Mouse (Mus musculus) midbrain, embryonic 13.5 days (tissue): ENCODE results near the gene Adgb. TPM values are rescaled to one million over a fixed set of nuclear protein-coding genes. Genes with fewer than 3 reads are reported as not detected.
"Not testable (repeated sequence)": the region's sequence is repeated elsewhere in the genome, so short reads cannot be mapped to it uniquely, and the experiment has no call there.

Experiments
- ATAC-seq: fragments of 200-750 bp; cut with Nextera tagmentation; 2 replicates; pipeline ENCODE4 v1.8.0; 2017; ENCODE audit warnings: mild to moderate bottlenecking, moderate TSS enrichment, moderate library complexity
- H3K27ac ChIP-seq: fragments of 300-500 bp; sonication (generic); 2 replicates; pipeline ENCODE4 v1.5.1; 2015; ENCODE audit warnings: inconsistent platforms, mild to moderate bottlenecking, moderate library complexity
- H3K27me3 ChIP-seq: fragments of 300-500 bp; sonication (generic); 2 replicates; pipeline ENCODE4 v1.6.1; 2015; ENCODE audit warnings: mild to moderate bottlenecking, inconsistent platforms
- H3K36me3 ChIP-seq: fragments of 300-500 bp; sonication (generic); 2 replicates; pipeline ENCODE4 v1.6.1; 2015; ENCODE audit warnings: mild to moderate bottlenecking, inconsistent platforms
- H3K4me1 ChIP-seq: fragments of 300-500 bp; sonication (generic); replicated peaks from 2 replicates; pipeline ENCODE4 v1.6.1; 2015; ENCODE audit warnings: inconsistent platforms
- H3K4me2 ChIP-seq: fragments of 300-500 bp; sonication (generic); replicated peaks from 2 replicates; pipeline ENCODE4 v1.6.1; 2015; ENCODE audit warnings: moderate library complexity, mild to moderate bottlenecking, inconsistent platforms
- H3K4me3 ChIP-seq: fragments of 300-500 bp; sonication (generic); replicated peaks from 2 replicates; pipeline ENCODE4 v1.5.1; 2015; ENCODE audit warnings: mild to moderate bottlenecking, inconsistent platforms
- H3K9ac ChIP-seq: fragments of 300-500 bp; sonication (generic); replicated peaks from 2 replicates; pipeline ENCODE4 v1.6.1; 2015; ENCODE audit warnings: mild to moderate bottlenecking, inconsistent platforms
- H3K9me3 ChIP-seq: fragments of 300-500 bp; sonication (generic); 2 replicates; pipeline ENCODE4 v1.6.1; 2016; ENCODE audit warnings: mild to moderate bottlenecking, inconsistent platforms
- WGBS: fragments of 180-500 bp; shearing (Covaris S2); methylation state at CpG from one replicate; pipeline ENCODE4 v1.1.7; 2015; 5-methylcytosine and 5-hydroxymethylcytosine counted together
- polyA plus RNA-seq: library from polyadenylated mRNA; unstranded; fragments of >200 nt; fragmentation: Nextera tagmentation; extraction: Ambion mirVana; gene quantifications from 2 replicates; pipeline ENCODE4 v1.2.1, GENCODE M21; 2015

The Adgb gene
- 0.09 and 0.17 TPM in 2 replicates for polyA plus RNA-seq

DNA sequence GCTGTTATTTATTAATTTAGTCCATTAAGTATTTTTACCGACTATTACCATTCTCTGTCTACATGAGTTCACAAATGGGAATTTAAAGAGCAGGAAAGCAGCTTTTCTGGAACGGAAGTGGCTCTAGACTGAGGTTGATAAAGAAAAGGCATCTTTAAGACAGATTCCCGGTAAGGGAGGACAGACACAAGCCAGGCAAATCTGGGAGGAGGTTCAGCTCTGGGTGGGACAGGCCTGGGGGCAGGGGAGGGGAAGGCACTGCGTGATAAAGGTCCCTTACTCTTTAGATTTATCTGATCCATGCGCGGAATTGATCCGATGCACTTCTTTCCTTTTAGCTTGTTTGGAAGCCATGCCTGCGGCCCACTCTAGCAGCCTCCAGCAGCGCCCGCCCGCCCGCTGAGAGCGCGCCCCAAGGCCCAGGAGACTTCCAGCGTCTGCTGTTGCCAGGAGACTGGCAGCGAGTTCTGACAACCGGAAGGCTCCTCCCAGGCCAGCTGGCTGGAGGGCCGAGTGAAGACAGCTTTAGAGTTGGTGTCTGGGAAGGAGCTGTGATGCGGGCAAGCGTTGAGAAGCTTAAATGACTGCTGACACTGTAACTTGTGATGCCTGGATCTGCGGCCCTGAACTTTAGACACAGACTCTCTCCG lies at the start of gene Adgb:
Gene Adgb, minus strand, starts transcription at position 366 of the 650 bp plus-strand sequence.
- no peak within 1 kb of the TSS for H3K27ac ChIP-seq
- WGBS: 7% methylated on average over 22 of the region's 22 CpGs
- no peaks in the 10 kb centered on the region for H3K36me3 ChIP-seq
- no peaks in the 10 kb centered on the region for H3K9me3 ChIP-seq
- peak; percentile 96 for ATAC-seq
- peak within 1 kb of the TSS; percentile 31 for H3K4me3 ChIP-seq
- H3K27me3 ChIP-seq: no peaks in the 10 kb centered on the region
- peaks cover 13% of the 10 kb centered on the region for H3K4me1 ChIP-seq
- peak within 1 kb of the TSS; percentile 63 for H3K9ac ChIP-seq
- H3K4me2 ChIP-seq: peak within 1 kb of the TSS; percentile 59

DNA sequence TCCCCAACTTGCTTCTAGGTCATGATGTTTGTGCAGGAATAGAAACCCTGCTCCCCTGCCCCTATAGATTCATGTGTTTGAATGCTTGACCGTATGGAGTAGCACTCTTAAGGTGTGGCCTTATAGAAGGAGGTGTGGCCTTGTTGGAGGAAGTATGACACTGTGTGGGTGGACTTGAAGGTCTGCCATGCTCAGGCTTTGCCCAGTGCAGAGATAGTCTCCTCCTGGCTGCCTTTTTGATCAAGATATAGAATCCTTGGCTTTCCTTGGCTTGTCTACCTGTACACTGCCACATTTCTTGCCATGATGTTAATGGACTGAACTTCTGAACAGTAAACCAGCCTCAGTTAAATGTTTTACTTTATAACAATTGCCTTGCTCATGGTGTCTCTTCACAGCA lies 8.0 kb upstream of the Adgb start:
- no peak overlapping the region for H3K9ac ChIP-seq
- no peak for ATAC-seq
- no peaks in the 10 kb centered on the region for H3K36me3 ChIP-seq
- H3K4me2 ChIP-seq: no peak overlapping the region
- no peak overlapping the region for H3K4me3 ChIP-seq
- H3K9me3 ChIP-seq: no peaks in the 10 kb centered on the region
- no peaks in the 10 kb centered on the region for H3K27me3 ChIP-seq
- H3K4me1 ChIP-seq: no peaks in the 10 kb centered on the region
- whole genome bisulfite sequencing: 94% methylated on average over 1 of the region's 1 CpGs
- no peak overlapping the region for H3K27ac ChIP-seq

DNA sequence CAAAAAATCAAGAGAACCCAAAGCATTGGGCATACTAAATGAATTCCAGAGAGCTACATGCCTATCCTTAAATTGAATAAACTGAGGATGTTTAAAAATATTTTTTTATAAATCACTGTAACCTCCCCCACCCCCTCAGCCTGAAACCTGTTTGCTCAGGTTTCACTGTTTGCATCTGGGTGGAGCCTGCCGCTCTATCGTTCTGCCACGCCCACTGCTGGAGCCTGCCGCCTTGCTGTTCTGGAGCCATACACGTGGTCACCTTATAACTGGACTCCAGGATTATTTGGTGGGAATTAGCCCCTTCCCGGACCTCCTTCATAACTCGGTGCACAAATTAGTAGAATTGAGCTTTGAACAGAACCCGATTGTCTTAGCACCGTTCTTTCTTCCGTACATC lies 5.3 kb upstream of the Adgb start:
- H3K9ac ChIP-seq, H3K36me3 ChIP-seq, H3K27me3 ChIP-seq, H3K9me3 ChIP-seq, H3K4me2 ChIP-seq, H3K4me3 ChIP-seq, H3K4me1 ChIP-seq, H3K27ac ChIP-seq, ATAC-seq: not testable (repeated sequence)
- 69% methylated on average over 10 of the region's 10 CpGs for WGBS

DNA sequence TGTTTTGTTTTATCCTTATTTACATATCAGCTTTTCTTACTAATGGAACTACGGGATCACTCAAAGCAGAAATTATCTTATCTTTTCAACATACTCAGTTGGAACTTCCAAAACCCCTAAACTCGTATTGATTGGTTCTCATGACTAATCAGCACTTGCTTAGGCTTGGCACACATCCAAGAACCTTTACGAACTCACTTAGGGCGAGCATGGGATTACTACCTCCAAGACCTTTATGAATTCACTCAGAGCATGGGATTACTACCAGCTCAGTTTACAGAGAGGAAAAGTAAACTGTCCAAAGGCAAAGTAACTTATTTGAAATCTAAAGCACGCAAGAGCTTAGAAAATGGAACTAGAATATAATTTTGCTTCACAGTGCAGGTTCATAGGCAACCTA lies 4.8 kb upstream of the Adgb start:
- no peak overlapping the region for H3K27ac ChIP-seq
- ATAC-seq: no peak
- no peaks in the 10 kb centered on the region for H3K36me3 ChIP-seq
- H3K9me3 ChIP-seq: no peaks in the 10 kb centered on the region
- H3K9ac ChIP-seq: no peak overlapping the region
- H3K4me2 ChIP-seq: no peak overlapping the region
- WGBS: 57% methylated on average over 5 of the region's 5 CpGs
- peaks cover 9% of the 10 kb centered on the region for H3K4me1 ChIP-seq
- no peak overlapping the region for H3K4me3 ChIP-seq
- no peaks in the 10 kb centered on the region for H3K27me3 ChIP-seq

DNA sequence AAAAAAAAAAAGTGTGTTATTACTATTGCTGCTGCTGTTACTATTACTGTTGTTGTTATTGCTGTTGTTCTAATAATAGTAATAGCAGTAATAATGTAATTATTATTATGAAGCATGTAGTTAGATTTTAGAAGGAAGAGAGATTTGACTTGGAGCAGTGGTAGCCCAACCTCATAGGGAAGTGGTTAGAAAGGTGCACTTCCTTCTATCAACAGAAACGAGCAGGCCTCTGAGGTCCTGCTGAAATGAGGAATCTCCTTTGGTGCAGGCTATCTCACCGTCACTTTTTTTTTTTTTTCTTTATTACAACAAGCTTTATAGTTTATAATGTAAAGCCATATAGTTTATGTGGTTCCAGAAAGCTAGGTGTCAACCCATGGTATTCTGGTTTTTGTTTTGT lies 4.4 kb upstream of the Adgb start:
- 86% methylated on average over 2 of the region's 2 CpGs for WGBS
- no peak overlapping the region for H3K27ac ChIP-seq
- no peak overlapping the region for H3K4me3 ChIP-seq
- H3K27me3 ChIP-seq: no peaks in the 10 kb centered on the region
- no peak overlapping the region for H3K9ac ChIP-seq
- peaks cover 13% of the 10 kb centered on the region for H3K4me1 ChIP-seq
- ATAC-seq: no peak
- no peaks in the 10 kb centered on the region for H3K36me3 ChIP-seq
- H3K9me3 ChIP-seq: no peaks in the 10 kb centered on the region
- no peak overlapping the region for H3K4me2 ChIP-seq

DNA sequence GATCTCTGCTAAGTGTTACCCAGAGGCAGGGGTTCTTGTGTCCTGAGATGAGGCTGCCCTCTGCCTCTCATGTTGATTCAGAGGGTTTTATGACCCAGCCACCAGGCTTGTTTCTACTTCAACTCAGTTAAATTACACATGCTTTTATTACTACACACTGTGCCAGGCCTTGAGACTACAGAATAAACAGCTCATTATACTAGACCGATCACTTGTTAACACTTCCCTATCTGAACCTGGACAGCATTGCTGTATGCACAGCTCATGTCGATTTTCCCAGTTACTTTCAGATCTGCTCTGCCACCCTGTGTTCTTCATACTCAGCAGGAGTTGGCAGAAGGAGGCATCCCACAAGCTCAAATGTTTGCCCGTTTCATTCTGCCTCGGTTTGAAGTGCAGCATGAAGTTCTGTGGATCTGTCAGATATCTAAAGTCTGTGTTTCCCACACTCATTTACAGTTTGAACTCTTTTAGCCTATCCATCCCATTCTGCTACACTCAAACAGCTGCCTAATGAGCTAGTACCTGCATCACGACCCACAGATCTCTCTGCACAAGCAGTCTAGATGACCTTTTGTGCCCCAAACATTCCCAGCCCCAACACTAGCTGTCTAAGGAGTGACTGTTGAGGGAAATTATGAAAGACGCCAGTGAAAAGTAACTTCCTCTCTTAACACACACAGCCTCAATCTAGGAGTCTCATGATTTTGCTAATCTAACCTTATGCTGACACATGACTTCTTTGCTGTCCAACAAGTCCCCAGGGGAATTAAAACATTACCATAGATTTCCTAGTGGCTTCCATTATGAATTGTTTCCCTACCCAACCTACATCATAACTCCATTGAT lies 3.2 kb downstream of the Adgb start:
- ATAC-seq: no peak
- WGBS: 76% methylated on average over 6 of the region's 6 CpGs
- no peaks in the 10 kb centered on the region for H3K9me3 ChIP-seq
- H3K4me3 ChIP-seq: no peak overlapping the region
- no peaks in the 10 kb centered on the region for H3K36me3 ChIP-seq
- no peaks in the 10 kb centered on the region for H3K27me3 ChIP-seq
- peaks cover 13% of the 10 kb centered on the region for H3K4me1 ChIP-seq
- no peak overlapping the region for H3K9ac ChIP-seq
- no peak overlapping the region for H3K4me2 ChIP-seq
- H3K27ac ChIP-seq: no peak overlapping the region

DNA sequence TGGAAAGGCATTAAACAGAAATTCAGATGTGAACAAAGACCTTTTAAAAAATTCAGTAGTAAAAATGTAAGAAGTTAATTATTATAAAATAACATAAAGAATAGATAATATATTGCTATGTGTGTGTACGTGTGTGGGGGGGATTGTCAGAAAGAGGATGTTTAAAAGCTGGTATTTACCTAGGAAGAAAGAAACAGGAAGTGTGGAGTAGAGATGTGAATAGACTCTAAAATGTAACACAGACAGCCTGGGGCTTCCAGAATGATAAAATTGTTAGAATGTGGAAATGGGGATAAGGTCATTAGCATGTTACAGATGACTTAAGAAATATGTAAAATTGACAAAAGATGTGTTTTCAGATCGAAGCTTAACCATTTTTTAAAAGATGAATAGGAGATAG lies 12.0 kb downstream of the Adgb start:
- H3K27ac ChIP-seq: no peak overlapping the region
- peaks cover 3% of the 10 kb centered on the region; the same call in 1 of the 2 replicates for H3K4me1 ChIP-seq
- no peak overlapping the region for H3K9ac ChIP-seq
- H3K4me2 ChIP-seq: no peak overlapping the region
- no peaks in the 10 kb centered on the region for H3K36me3 ChIP-seq
- 87% methylated on average over 2 of the region's 2 CpGs for WGBS
- ATAC-seq: no peak
- H3K27me3 ChIP-seq: no peaks in the 10 kb centered on the region
- no peak overlapping the region for H3K4me3 ChIP-seq
- H3K9me3 ChIP-seq: no peaks in the 10 kb centered on the region

DNA sequence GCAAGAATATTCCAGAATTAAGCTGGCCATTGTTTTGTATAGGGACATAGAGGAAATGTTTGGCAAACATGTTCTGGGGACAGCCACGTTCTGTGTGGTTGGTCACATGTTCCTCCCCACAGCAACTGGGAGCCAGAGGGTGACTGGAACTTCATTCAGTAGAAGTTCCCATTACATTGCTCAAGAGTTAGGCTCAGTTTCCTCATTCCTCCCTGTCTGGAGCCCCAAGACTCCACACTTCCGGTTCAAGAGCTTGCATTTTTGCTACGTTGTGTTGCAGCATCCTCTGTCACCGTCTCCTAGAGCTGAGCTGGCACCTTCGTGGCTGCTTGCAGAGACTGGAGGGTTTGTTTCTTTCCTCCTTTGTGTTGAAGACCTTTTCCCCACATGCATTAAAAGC lies 15.1 kb downstream of the Adgb start:
- peaks cover 3% of the 10 kb centered on the region; the same call in 1 of the 2 replicates for H3K4me1 ChIP-seq
- H3K9me3 ChIP-seq: no peaks in the 10 kb centered on the region
- H3K9ac ChIP-seq: no peak overlapping the region
- no peaks in the 10 kb centered on the region for H3K27me3 ChIP-seq
- 92% methylated on average over 5 of the region's 5 CpGs for WGBS
- H3K4me3 ChIP-seq: no peak overlapping the region
- H3K27ac ChIP-seq: no peak overlapping the region
- H3K4me2 ChIP-seq: no peak overlapping the region
- ATAC-seq: no peak
- no peaks in the 10 kb centered on the region for H3K36me3 ChIP-seq

DNA sequence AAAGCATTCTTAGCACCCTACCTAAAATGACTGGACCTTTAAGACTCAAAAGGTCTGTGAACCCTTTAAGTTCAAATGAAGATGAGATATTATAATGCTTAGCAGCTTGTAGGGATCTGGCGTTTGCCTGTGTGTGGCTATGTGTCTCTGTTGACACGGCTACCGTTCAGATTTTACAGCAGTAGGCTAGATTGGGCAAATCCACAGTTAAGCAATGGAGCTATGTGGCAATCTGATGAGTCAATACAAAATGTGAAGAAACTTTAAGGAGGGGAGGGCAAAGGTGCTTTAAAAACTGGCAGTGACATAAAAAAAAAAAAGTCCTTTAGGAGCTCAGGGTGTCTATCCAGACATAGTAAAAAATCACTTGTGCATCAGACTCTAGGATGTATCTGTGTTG lies 23.1 kb downstream of the Adgb start:
- Histone ChIP-seq H3K9ac (no peak overlapping the region), H3K4me3 (no peak overlapping the region), H3K4me1 (no peaks in the 10 kb centered on the region), H3K27ac (no peak overlapping the region), H3K9me3 (no peaks in the 10 kb centered on the region), H3K4me2 (no peak overlapping the region), H3K36me3 (no peaks in the 10 kb centered on the region), H3K27me3 (no peaks in the 10 kb centered on the region)
- no peak for ATAC-seq
- WGBS: 87% methylated on average over 3 of the region's 3 CpGs

DNA sequence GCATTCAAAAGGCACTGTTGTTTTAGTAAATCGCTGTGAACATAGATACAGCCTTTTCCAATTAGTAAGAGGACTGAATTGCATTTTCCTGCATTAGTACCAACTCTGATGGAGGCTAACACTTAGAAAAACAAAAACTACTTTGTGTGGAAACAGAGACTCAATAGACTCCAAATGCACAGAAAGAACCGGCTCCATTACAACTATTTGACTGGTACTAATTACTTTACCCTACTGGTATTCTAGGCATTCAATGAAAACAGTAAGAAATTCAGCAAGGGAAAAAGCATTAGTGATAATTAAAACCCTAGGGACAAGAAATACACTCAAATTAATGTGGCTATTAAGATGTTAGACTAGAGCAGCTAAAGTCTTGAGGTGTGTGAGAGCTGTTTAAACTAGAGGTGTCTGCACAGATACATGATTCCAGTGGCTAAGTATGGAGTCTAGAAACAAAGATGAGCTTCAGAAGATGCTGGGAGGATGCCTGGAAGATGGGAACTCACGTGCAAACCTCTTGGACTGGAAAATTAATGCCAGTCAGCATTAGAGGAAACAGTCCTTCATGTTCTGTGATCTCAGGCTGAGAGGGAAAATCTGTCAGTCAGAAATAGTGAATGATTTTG lies 27.2 kb downstream of the Adgb start:
- H3K9me3 ChIP-seq: no peaks in the 10 kb centered on the region
- no peak overlapping the region for H3K4me3 ChIP-seq
- H3K27me3 ChIP-seq: no peaks in the 10 kb centered on the region
- H3K4me1 ChIP-seq: no peaks in the 10 kb centered on the region
- H3K4me2 ChIP-seq: no peak overlapping the region
- no peak for ATAC-seq
- no peak overlapping the region for H3K27ac ChIP-seq
- no peak overlapping the region for H3K9ac ChIP-seq
- 68% methylated on average over 3 of the region's 3 CpGs for WGBS
- H3K36me3 ChIP-seq: no peaks in the 10 kb centered on the region

DNA sequence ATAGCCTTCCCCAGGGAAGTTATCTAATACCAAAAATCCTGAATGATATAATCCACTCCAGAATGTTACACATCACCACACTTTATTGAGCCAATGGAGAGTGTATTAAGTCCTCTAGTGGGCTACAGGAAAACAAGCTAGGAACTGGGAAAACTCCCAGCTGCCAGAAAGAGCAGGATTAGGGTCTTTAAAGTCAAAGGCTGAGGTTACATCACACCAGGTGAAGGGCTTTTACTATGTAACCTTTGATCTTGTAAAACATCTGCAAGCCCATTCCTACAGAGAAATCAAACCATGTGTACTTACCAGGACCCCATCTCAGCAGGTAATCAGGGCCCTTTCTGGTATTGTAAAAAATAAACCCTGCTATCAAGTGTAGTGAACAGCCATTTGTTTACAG lies 28.6 kb downstream of the Adgb start:
- Histone ChIP-seq H3K27ac (no peak overlapping the region), H3K36me3 (no peaks in the 10 kb centered on the region), H3K4me1 (no peaks in the 10 kb centered on the region), H3K4me3 (no peak overlapping the region), H3K9ac (no peak overlapping the region), H3K4me2 (no peak overlapping the region), H3K9me3 (no peaks in the 10 kb centered on the region), H3K27me3 (no peaks in the 10 kb centered on the region)
- ATAC-seq: no peak

DNA sequence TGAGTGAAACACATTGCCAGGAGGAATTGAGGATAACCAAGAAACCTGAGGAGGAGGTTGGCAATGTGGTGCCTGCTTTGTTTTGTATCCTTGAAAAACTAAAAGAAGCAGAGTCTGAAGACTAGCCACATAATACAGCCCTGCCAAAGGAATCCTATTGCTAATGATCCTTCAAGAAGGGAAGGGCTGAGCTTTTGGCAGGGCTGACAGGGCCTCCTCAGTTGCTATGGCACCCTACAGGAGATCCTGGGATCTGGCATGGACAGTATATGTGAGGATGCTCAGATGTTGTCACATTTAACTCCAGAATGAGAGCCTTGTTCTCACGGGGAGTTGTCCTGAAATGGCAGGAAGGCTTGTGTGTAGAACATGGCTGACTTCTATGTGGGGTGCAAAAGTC lies 37.1 kb downstream of the Adgb start:
- H3K9ac ChIP-seq: no peak overlapping the region
- ATAC-seq: no peak
- H3K4me2 ChIP-seq: no peak overlapping the region
- H3K27me3 ChIP-seq: no peaks in the 10 kb centered on the region
- H3K4me3 ChIP-seq: no peak overlapping the region
- no peak overlapping the region for H3K27ac ChIP-seq
- no peaks in the 10 kb centered on the region for H3K9me3 ChIP-seq
- no peaks in the 10 kb centered on the region for H3K36me3 ChIP-seq
- no peaks in the 10 kb centered on the region for H3K4me1 ChIP-seq
- 85% methylated on average over 1 of the region's 1 CpGs for WGBS
